Mouse (Mus musculus) limb, embryonic 10.5 days (tissue): Measurements from ENCODE around the gene Fam186b. TPM values are rescaled to one million over a fixed set of nuclear protein-coding genes. Genes with fewer than 3 reads are reported as not detected.
A peak's percentile ranks its signal among the peaks of the same experiment; 100 is the strongest.

Experiments
- DNase-seq: peaks from one replicate; pipeline ENCODE4 v3.0.0-alpha.2; 2017; ENCODE audit warnings: low spot score
- H3K27ac ChIP-seq: fragments of 300-500 bp; sonication (generic); 2 replicates; pipeline ENCODE4 v1.5.1; 2016; ENCODE audit warnings: mild to moderate bottlenecking
- H3K27me3 ChIP-seq: fragments of 300-500 bp; sonication (generic); 2 replicates; pipeline ENCODE4 v1.6.1; 2016; ENCODE audit warnings: low read depth, mild to moderate bottlenecking; ENCODE audit not compliant: poor library complexity, severe bottlenecking
- H3K36me3 ChIP-seq: fragments of 300-500 bp; sonication (generic); 2 replicates; pipeline ENCODE4 v1.6.1; 2016; ENCODE audit warnings: mild to moderate bottlenecking, moderate library complexity
- H3K4me1 ChIP-seq: fragments of 300-500 bp; sonication (generic); 2 replicates; pipeline ENCODE4 v1.6.1; 2016
- H3K4me3 ChIP-seq: fragments of 300-500 bp; sonication (generic); 2 replicates; pipeline ENCODE4 v1.5.1; 2016; ENCODE audit warnings: mild to moderate bottlenecking, moderate library complexity
- H3K9me3 ChIP-seq: fragments of 300-500 bp; sonication (generic); replicated peaks from 2 replicates; pipeline ENCODE4 v1.6.1; 2016; ENCODE audit warnings: mild to moderate bottlenecking
- WGBS: fragments of 180-500 bp; shearing (Covaris S2); methylation state at CpG from one replicate; pipeline ENCODE4 v1.1.7; 2016; 5-methylcytosine and 5-hydroxymethylcytosine counted together
- polyA plus RNA-seq: library from polyadenylated mRNA; unstranded; fragments of >200 nt; fragmentation: Nextera tagmentation; extraction: Ambion mirVana; gene quantifications from 2 replicates; pipeline ENCODE4 v1.2.1, GENCODE M21; 2016

Fam186b gene
- polyA plus RNA-seq = 0.21 and 0.29 TPM in 2 replicates

GRCm38 (mm10) chr15:99295484-99295981 lies at the start of gene Fam186b:
Fam186b (minus strand) TSS chr15:99295888.
- DNase-seq = peak; percentile 60
- 1% methylated on average over 16 of the region's 17 CpGs for WGBS
- Histone ChIP-seq H3K27ac (peak within 1 kb of the TSS; percentile 93), H3K4me3 (peak within 1 kb of the TSS; percentile 70), H3K4me1 (peaks cover 18% of the 10 kb centered on the region), H3K9me3 (no peaks in the 10 kb centered on the region), H3K36me3 (peaks cover 13% of the 10 kb centered on the region; the same call in 1 of the 2 replicates), H3K27me3 (no peaks in the 10 kb centered on the region)

- H3K4me1 ChIP-seq = peaks cover 80% of the 10 kb centered on the region
These were observed 49.3 kb upstream of the Fam186b start for GRCm38 (mm10) chr15:99344961-99345360.

GRCm38 (mm10) chr15:99344148-99344870 lies 48.6 kb upstream of the Fam186b start:
- 49% methylated on average over 8 of the region's 8 CpGs for WGBS
- H3K4me1 ChIP-seq = peaks cover 80% of the 10 kb centered on the region
- H3K27ac ChIP-seq = peak overlapping the region; percentile 88
- DNase-seq = no peak
- H3K9me3 ChIP-seq = no peaks in the 10 kb centered on the region
- peaks cover 7% of the 10 kb centered on the region; the same call in 1 of the 2 replicates for H3K36me3 ChIP-seq
- no peaks in the 10 kb centered on the region for H3K27me3 ChIP-seq
- peak overlapping the region; percentile 8; the same call in 1 of the 2 replicates for H3K4me3 ChIP-seq

More at GRCm38 (mm10) chr15:99344961-99345360, 49.3 kb upstream of the Fam186b start:
- no peak for DNase-seq
- WGBS = 76% methylated on average over 4 of the region's 4 CpGs
- Histone ChIP-seq H3K9me3 (no peaks in the 10 kb centered on the region), H3K27ac (peak overlapping the region; percentile 88), H3K4me3 (no peak overlapping the region), H3K27me3 (no peaks in the 10 kb centered on the region), H3K36me3 (peaks cover 3% of the 10 kb centered on the region; the same call in 1 of the 2 replicates)

GRCm38 (mm10) chr15:99343414-99344147 lies 47.9 kb upstream of the Fam186b start:
- Histone ChIP-seq H3K9me3 (no peaks in the 10 kb centered on the region), H3K36me3 (peaks cover 7% of the 10 kb centered on the region; the same call in 1 of the 2 replicates), H3K4me1 (peaks cover 82% of the 10 kb centered on the region), H3K4me3 (peak overlapping the region; percentile 8), H3K27ac (peak overlapping the region; percentile 88), H3K27me3 (no peaks in the 10 kb centered on the region)
- DNase-seq = peak; percentile 59
- WGBS = 43% methylated on average over 5 of the region's 5 CpGs

GRCm38 (mm10) chr15:99342194-99342981 lies 46.7 kb upstream of the Fam186b start:
- no peak for DNase-seq
- Histone ChIP-seq H3K4me1 (peaks cover 88% of the 10 kb centered on the region), H3K27ac (peak overlapping the region; percentile 88), H3K4me3 (no peak overlapping the region), H3K9me3 (no peaks in the 10 kb centered on the region), H3K27me3 (no peaks in the 10 kb centered on the region), H3K36me3 (peaks cover 17% of the 10 kb centered on the region)
- 55% methylated on average over 9 of the region's 9 CpGs for WGBS

GRCm38 (mm10) chr15:99341102-99341501 lies 45.4 kb upstream of the Fam186b start:
- DNase-seq = no peak
- no peaks in the 10 kb centered on the region for H3K9me3 ChIP-seq
- H3K4me3 ChIP-seq = no peak overlapping the region
- H3K4me1 ChIP-seq = peaks cover 93% of the 10 kb centered on the region
- peak overlapping the region; percentile 88 for H3K27ac ChIP-seq
- H3K36me3 ChIP-seq = peaks cover 20% of the 10 kb centered on the region
- no peaks in the 10 kb centered on the region for H3K27me3 ChIP-seq
- WGBS = 90% methylated on average over 3 of the region's 3 CpGs

GRCm38 (mm10) chr15:99339669-99340068 lies 44.0 kb upstream of the Fam186b start:
- WGBS = 68% methylated on average over 6 of the region's 6 CpGs
- Histone ChIP-seq H3K36me3 (peaks cover 30% of the 10 kb centered on the region), H3K4me1 (peaks cover 93% of the 10 kb centered on the region), H3K27ac (peak overlapping the region; percentile 54), H3K9me3 (no peaks in the 10 kb centered on the region), H3K4me3 (no peak overlapping the region), H3K27me3 (no peaks in the 10 kb centered on the region)
- no peak for DNase-seq

GRCm38 (mm10) chr15:99338916-99339315 lies 43.2 kb upstream of the Fam186b start:
- WGBS = 79% methylated on average over 2 of the region's 2 CpGs
- H3K27me3 ChIP-seq = no peaks in the 10 kb centered on the region
- H3K4me1 ChIP-seq = peaks cover 93% of the 10 kb centered on the region
- H3K36me3 ChIP-seq = peaks cover 37% of the 10 kb centered on the region
- H3K9me3 ChIP-seq = no peaks in the 10 kb centered on the region
- no peak overlapping the region for H3K4me3 ChIP-seq
- H3K27ac ChIP-seq = peak overlapping the region; percentile 54
- no peak for DNase-seq

- Histone ChIP-seq H3K9me3 (no peaks in the 10 kb centered on the region), H3K4me3 (no peak overlapping the region), H3K4me1 (peaks cover 93% of the 10 kb centered on the region), H3K36me3 (peaks cover 52% of the 10 kb centered on the region), H3K27me3 (no peaks in the 10 kb centered on the region), H3K27ac (peak overlapping the region; percentile 95)
- DNase-seq = no peak
- WGBS = 79% methylated on average over 8 of the region's 8 CpGs
These were observed 40.2 kb upstream of the Fam186b start for GRCm38 (mm10) chr15:99335801-99336320.

- DNase-seq = no peak
- Histone ChIP-seq H3K27ac (peak overlapping the region; percentile 95), H3K36me3 (peaks cover 63% of the 10 kb centered on the region), H3K4me1 (peaks cover 90% of the 10 kb centered on the region), H3K27me3 (no peaks in the 10 kb centered on the region), H3K9me3 (no peaks in the 10 kb centered on the region), H3K4me3 (no peak overlapping the region)
- WGBS = 88% methylated on average over 6 of the region's 6 CpGs
These were observed 38.8 kb upstream of the Fam186b start for GRCm38 (mm10) chr15:99334500-99334899.

GRCm38 (mm10) chr15:99333676-99334065 lies 38.0 kb upstream of the Fam186b start:
- 87% methylated on average over 3 of the region's 3 CpGs for WGBS
- DNase-seq = no peak
- H3K36me3 ChIP-seq = peaks cover 66% of the 10 kb centered on the region
- peak overlapping the region; percentile 95 for H3K27ac ChIP-seq
- H3K4me1 ChIP-seq = peaks cover 90% of the 10 kb centered on the region
- H3K9me3 ChIP-seq = no peaks in the 10 kb centered on the region
- peak overlapping the region; percentile 14 for H3K4me3 ChIP-seq
- H3K27me3 ChIP-seq = no peaks in the 10 kb centered on the region
